Mouse (Mus musculus): ENCODE results near the gene Slc10a7. TPM values are rescaled to one million over a fixed set of nuclear protein-coding genes. Genes with fewer than 3 reads are reported as not detected.

Gene Slc10a7
- total and polyA plus RNA-seq, 3 experiments = 13.7 to 27.3 TPM; not detected in 1

DNA sequence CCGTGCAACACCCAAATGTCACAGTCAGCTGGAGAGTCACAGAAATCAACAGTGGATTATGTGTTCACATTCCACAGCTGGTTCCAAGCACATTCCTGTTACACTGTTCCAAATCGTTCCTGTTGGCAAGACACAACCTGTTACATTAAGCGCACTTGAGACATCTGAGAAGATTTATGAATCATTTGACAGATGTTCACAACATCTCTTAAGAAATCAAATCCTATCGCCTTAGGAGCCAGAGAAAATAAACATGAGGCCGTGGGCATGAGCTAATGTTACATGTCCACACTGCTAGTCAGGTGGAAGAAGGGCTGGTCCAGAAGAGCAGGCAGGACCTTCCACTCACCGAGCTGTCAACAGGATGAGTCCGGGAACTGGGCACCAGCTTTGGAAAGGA, 223.3 kb downstream of the Slc10a7 start:
- Histone ChIP-seq H3K9ac (ENCODE audit: control insufficient read depth, low read depth, low read length, poor library complexity, severe bottlenecking) (no peak overlapping the region), H3K27ac (ENCODE audit: control insufficient read depth, low read depth, low read length) (no peak overlapping the region), H3K4me1 (ENCODE audit: control insufficient read depth in 1 of 2, insufficient read depth in 2 of 2, low read length in 2 of 2) (no peaks in the 10 kb centered on the region), H3K27me3 (ENCODE audit: control insufficient read depth in 1 of 2, insufficient read depth in 2 of 2, low read length in 2 of 2) (no peaks in the 10 kb centered on the region), H3K36me3 (ENCODE audit: control insufficient read depth in 1 of 2, insufficient read depth in 2 of 2, low read length in 2 of 2) (no peaks in the 10 kb centered on the region; a peak in 1 of 4 replicates), H3K79me2 (ENCODE audit: control insufficient read depth, insufficient read depth, low read length, poor library complexity) (no peaks in the 10 kb centered on the region), H3K9me3 (replicated peaks; ENCODE audit: insufficient read depth, low read length) (no peaks in the 10 kb centered on the region), H3K4me3 (ENCODE audit: control insufficient read depth in 1 of 2, insufficient read depth in 1 of 2, low read depth in 2 of 2, low read length in 2 of 2) (no peak overlapping the region)
- no peak for DNase-seq (ENCODE audit: low read depth, low spot score)
- TF ChIP-seq JUND (IDR thresholded peaks at IDR 0.05; ENCODE audit: low read depth, low read length) = no peak
- TF ChIP-seq CHD2 (IDR thresholded peaks at IDR 0.05; ENCODE audit: low read length) = no peak
- no peak for TF ChIP-seq USF2 (IDR thresholded peaks at IDR 0.05; ENCODE audit: borderline replicate concordance in 1 of 2, insufficient read depth in 1 of 2, low read depth in 1 of 2, low read length in 2 of 2)
- TF ChIP-seq MAZ (IDR thresholded peaks at IDR 0.05; ENCODE audit: low read depth, low read length) = no peak

DNA sequence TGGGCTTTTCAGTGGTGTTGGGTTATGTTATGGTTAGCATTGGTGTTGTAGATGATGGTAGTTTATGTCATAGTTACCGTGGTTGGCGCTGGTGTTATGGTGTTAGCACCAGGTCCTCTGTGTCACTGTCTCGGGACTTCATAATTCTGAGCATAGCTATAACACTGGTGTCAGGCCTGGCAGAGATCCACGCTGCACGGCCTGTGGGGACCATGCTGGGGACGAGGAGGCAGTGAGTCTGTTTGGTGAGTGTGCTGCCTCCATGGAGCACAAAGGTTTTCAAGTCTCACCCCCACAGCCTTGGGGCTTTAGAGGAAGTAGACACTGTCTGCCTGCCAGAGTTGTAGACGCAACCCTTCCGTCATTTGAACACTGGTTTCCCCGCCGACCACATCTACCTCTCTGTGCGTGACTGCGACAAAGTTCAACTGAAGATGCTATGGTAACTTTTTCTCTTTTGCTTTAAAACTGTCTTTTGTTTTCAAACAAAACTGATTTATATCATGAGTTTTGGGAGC, 223.9 kb downstream of the Slc10a7 start:
- no peak overlapping the region for H3K4me3 ChIP-seq (ENCODE audit: control insufficient read depth in 1 of 2, insufficient read depth in 1 of 2, low read depth in 2 of 2, low read length in 2 of 2)
- no peak for DNase-seq (ENCODE audit: low read depth, low spot score)
- H3K4me1 ChIP-seq (ENCODE audit: control insufficient read depth in 1 of 2, insufficient read depth in 2 of 2, low read length in 2 of 2) = no peaks in the 10 kb centered on the region
- H3K9me3 ChIP-seq (replicated peaks; ENCODE audit: insufficient read depth, low read length) = no peaks in the 10 kb centered on the region
- H3K27ac ChIP-seq (ENCODE audit: control insufficient read depth, low read depth, low read length) = no peak overlapping the region
- H3K36me3 ChIP-seq (ENCODE audit: control insufficient read depth in 1 of 2, insufficient read depth in 2 of 2, low read length in 2 of 2) = no peaks in the 10 kb centered on the region; a peak in 1 of 4 replicates
- H3K79me2 ChIP-seq (ENCODE audit: control insufficient read depth, insufficient read depth, low read length, poor library complexity) = no peaks in the 10 kb centered on the region
- TF ChIP-seq MYB (IDR thresholded peaks at IDR 0.05; ENCODE audit: low read depth, low read length) (no peak), ZC3H11A (IDR thresholded peaks at IDR 0.05; ENCODE audit: low read depth, low read length) (no peak), BHLHE40 (IDR thresholded peaks at IDR 0.05; ENCODE audit: borderline replicate concordance, low read depth, low read length) (no peak)
- no peak overlapping the region for H3K9ac ChIP-seq (ENCODE audit: control insufficient read depth, low read depth, low read length, poor library complexity, severe bottlenecking)
- no peaks in the 10 kb centered on the region for H3K27me3 ChIP-seq (ENCODE audit: control insufficient read depth in 1 of 2, insufficient read depth in 2 of 2, low read length in 2 of 2)

DNA sequence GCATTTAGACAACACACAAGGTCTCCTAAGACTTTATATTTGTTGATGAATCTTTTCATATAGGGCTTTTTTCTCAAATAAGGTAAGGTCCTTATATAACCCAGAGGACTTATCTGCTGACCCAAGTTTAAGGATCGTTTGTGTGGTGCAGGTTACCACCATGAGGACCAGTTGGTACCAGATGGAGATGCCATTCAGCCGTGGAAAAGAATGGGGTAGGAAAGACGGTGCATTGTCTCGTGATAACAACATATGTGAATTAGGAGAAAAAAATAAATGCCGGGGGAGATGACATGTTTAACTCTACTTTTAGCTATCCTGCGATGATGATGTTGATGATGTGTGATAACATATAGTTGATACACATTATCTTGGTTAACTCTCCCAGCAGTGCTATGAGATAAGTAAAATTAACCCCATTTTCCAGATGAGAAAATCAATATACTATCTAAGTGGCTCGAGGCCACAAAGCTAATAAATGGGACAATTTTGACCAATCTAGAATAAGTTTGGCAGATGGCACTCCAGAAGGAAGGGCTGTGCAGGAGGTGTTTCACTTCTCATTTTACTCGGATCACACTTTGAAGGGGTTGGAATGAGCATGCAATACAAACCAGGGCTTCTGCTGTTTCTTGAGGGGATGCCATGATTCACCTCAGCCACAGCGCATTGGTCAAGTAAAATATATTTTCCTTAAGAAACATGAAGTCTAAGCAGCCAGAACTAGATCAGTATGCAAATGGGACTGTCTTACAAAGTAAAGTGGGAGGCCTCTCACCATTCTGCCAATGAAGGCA, 225.8 kb downstream of the Slc10a7 start:
- Histone ChIP-seq H3K27me3 (ENCODE audit: control insufficient read depth in 1 of 2, insufficient read depth in 2 of 2, low read length in 2 of 2) (no peaks in the 10 kb centered on the region), H3K4me1 (ENCODE audit: control insufficient read depth in 1 of 2, insufficient read depth in 2 of 2, low read length in 2 of 2) (no peaks in the 10 kb centered on the region), H3K79me2 (ENCODE audit: control insufficient read depth, insufficient read depth, low read length, poor library complexity) (no peaks in the 10 kb centered on the region), H3K9ac (ENCODE audit: control insufficient read depth, low read depth, low read length, poor library complexity, severe bottlenecking) (no peak overlapping the region), H3K4me3 (ENCODE audit: control insufficient read depth in 1 of 2, insufficient read depth in 1 of 2, low read depth in 2 of 2, low read length in 2 of 2) (no peak overlapping the region), H3K9me3 (replicated peaks; ENCODE audit: insufficient read depth, low read length) (no peaks in the 10 kb centered on the region), H3K27ac (ENCODE audit: control insufficient read depth, low read depth, low read length) (no peak overlapping the region), H3K36me3 (ENCODE audit: control insufficient read depth in 1 of 2, insufficient read depth in 2 of 2, low read length in 2 of 2) (no peaks in the 10 kb centered on the region)
- no peak for DNase-seq (ENCODE audit: low read depth, low spot score)
- TF ChIP-seq TCF12 (IDR thresholded peaks at IDR 0.05; ENCODE audit: low read depth, low read length) = no peak
- TF ChIP-seq ELF1 (IDR thresholded peaks at IDR 0.05; ENCODE audit: low read depth, low read length) = no peak
- no peak for TF ChIP-seq TBP (IDR thresholded peaks at IDR 0.05; ENCODE audit: low read depth, low read length)
- no peak for TF ChIP-seq MAZ (IDR thresholded peaks at IDR 0.05; ENCODE audit: low read depth, low read length)
- TF ChIP-seq SIN3A (IDR thresholded peaks at IDR 0.05; ENCODE audit: low read length) = no peak
- no peak for TF ChIP-seq MYC (IDR thresholded peaks at IDR 0.05; ENCODE audit: low read depth, low read length)
- no peak for TF ChIP-seq UBTF (IDR thresholded peaks at IDR 0.05; ENCODE audit: borderline replicate concordance, insufficient read depth, low read depth, low read length)
- TF ChIP-seq POLR2AphosphoS5 (IDR thresholded peaks at IDR 0.05; ENCODE audit: borderline replicate concordance, low read depth, low read length) = no peak
- TF ChIP-seq EP300 (IDR thresholded peaks at IDR 0.05; ENCODE audit: low read depth in 1 of 2, low read length in 2 of 2) = no peak
- no peak for TF ChIP-seq GABPA (IDR thresholded peaks at IDR 0.05; ENCODE audit: low read depth, low read length)
- TF ChIP-seq POLR2AphosphoS2 (IDR thresholded peaks at IDR 0.05; ENCODE audit: low read length) = no peak
- TF ChIP-seq KAT2A (conservative IDR thresholded peaks at IDR 0.05; ENCODE audit: low read depth, low read length) = no peak
- TF ChIP-seq MAX (IDR thresholded peaks at IDR 0.05; ENCODE audit: low read length) = no peak
- TF ChIP-seq MEF2A (IDR thresholded peaks at IDR 0.05; ENCODE audit: extremely low read depth, insufficient replicate concordance, low read depth, low read length, poor library complexity, severe bottlenecking) = no peak
- TF ChIP-seq TAL1 (IDR thresholded peaks at IDR 0.05; ENCODE audit: low read length) = no peak
- no peak for TF ChIP-seq ETS1 (IDR thresholded peaks at IDR 0.05; ENCODE audit: low read depth, low read length)
- no peak for TF ChIP-seq HCFC1 (IDR thresholded peaks at IDR 0.05; ENCODE audit: low read depth, low read length)
- no peak for TF ChIP-seq ZNF384 (IDR thresholded peaks at IDR 0.05; ENCODE audit: low read depth, low read length)
- no peak for TF ChIP-seq MYB (IDR thresholded peaks at IDR 0.05; ENCODE audit: low read depth, low read length)

Data from MEL (cell line).